Mouse (Mus musculus): ENCODE measurements around the gene Dpf3.

DNA sequence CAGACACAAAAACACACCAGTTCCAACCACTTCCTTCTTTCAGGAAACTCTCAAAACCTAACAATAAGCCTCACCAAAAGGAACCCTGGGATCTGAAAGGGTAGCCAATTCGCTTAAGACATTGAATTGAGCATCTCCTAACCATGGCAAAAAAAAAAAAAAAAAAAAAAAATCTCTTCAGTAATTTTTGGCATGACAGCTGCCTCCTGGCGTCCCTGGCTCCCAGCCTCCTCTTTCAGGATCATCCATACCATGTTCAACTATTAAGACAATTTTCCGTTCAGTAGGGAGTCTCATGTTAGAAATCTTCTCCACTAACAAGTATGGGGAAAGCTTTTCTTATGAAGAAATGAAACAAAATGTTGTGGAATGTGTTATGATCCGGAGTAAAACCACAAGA, 233.1 kb downstream of the Dpf3 start:
- TF ChIP-seq FLI1 (IDR thresholded peaks at IDR 0.05; ENCODE audit: low read length) (no peak), GATA1 (IDR thresholded peaks at IDR 0.05; ENCODE audit: borderline replicate concordance, low read length) (no peak)
